Mouse (Mus musculus) kidney, embryonic 16.5 days (tissue): ENCODE data around the gene Zfp467. TPM values are rescaled to one million over a fixed set of nuclear protein-coding genes. Genes with fewer than 3 reads are reported as not detected.

Experiments
- ATAC-seq: fragments of 200-750 bp; cut with Nextera tagmentation; 2 replicates; pipeline ENCODE4 v1.8.0; 2017; ENCODE audit warnings: moderate TSS enrichment; ENCODE audit not compliant: low FRiP score, low TSS enrichment
- H3K27ac ChIP-seq: fragments of 300-500 bp; sonication (generic); 2 replicates; pipeline ENCODE4 v1.5.1; 2014; ENCODE audit warnings: low read length
- H3K27me3 ChIP-seq: fragments of 300-500 bp; sonication (generic); 2 replicates; pipeline ENCODE4 v1.6.1; 2014; ENCODE audit warnings: low read length, control low read depth, mixed read lengths; ENCODE audit not compliant: insufficient read depth
- H3K36me3 ChIP-seq: fragments of 300-500 bp; sonication (generic); 2 replicates; pipeline ENCODE4 v1.6.1; 2014; ENCODE audit warnings: low read length, control low read depth, mixed read lengths; ENCODE audit not compliant: insufficient read depth
- H3K4me1 ChIP-seq: fragments of 300-500 bp; sonication (generic); 2 replicates; pipeline ENCODE4 v1.6.1; 2014; ENCODE audit warnings: low read length, control low read depth, mixed read lengths; ENCODE audit not compliant: insufficient read depth
- H3K4me2 ChIP-seq: fragments of 300-500 bp; sonication (generic); replicated peaks from 2 replicates; pipeline ENCODE4 v1.6.1; 2014; ENCODE audit warnings: low read depth, low read length
- H3K4me3 ChIP-seq: fragments of 300-500 bp; sonication (generic); 2 replicates; pipeline ENCODE4 v1.5.1; 2014; ENCODE audit warnings: mild to moderate bottlenecking, low read length
- H3K9ac ChIP-seq: fragments of 300-500 bp; sonication (generic); replicated peaks from 2 replicates; pipeline ENCODE4 v1.6.1; 2014; ENCODE audit warnings: low read length
- H3K9me3 ChIP-seq: fragments of 300-500 bp; sonication (generic); 2 replicates; pipeline ENCODE4 v1.6.1; 2016; ENCODE audit warnings: low read length, control low read depth
- WGBS: fragments of 180-500 bp; shearing (Covaris S2); extraction: QIAGEN DNeasy Blood & Tissue Kit; methylation state at CpG from one replicate; pipeline ENCODE4 v1.1.7; 2014; 5-methylcytosine and 5-hydroxymethylcytosine counted together
- polyA plus RNA-seq: library from polyadenylated mRNA; unstranded; fragments of >200 nt; fragmentation: Nextera tagmentation; extraction: Ambion mirVana; gene quantifications from 2 replicates; pipeline ENCODE4 v1.2.1, GENCODE M21; 2015

Gene Zfp467
- polyA plus RNA-seq, 1 experiment from 2014 or later = 32.0 TPM

DNA sequence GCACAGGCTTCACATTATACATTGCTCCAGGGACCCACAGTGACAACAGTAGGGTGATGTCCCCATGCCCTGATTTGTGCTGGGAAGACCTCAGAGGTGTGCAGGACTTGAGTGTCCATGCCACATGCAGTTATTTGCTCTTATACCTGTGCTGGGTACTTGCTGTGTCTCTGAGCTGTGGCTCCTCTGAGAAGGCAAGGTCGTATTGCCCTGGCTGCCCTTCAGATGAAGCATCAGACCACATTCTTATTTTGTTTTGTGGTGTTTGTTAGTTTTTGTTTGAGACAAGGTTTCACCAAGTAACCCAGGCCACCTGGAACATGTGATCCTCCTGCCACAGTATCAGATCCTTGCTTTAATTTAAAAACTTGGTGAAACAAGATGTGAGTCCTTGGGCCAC lies 30.7 kb downstream of the Zfp467 start:
- no peak overlapping the region for H3K27ac ChIP-seq
- peaks cover 69% of the 10 kb centered on the region for H3K36me3 ChIP-seq
- no peak for ATAC-seq
- no peak overlapping the region for H3K9ac ChIP-seq
- H3K4me2 ChIP-seq = no peak overlapping the region
- H3K4me1 ChIP-seq = no peaks in the 10 kb centered on the region
- H3K4me3 ChIP-seq = no peak overlapping the region
- H3K9me3 ChIP-seq = no peaks in the 10 kb centered on the region
- H3K27me3 ChIP-seq = no peaks in the 10 kb centered on the region
- 95% methylated on average over 1 of the region's 1 CpGs for WGBS

DNA sequence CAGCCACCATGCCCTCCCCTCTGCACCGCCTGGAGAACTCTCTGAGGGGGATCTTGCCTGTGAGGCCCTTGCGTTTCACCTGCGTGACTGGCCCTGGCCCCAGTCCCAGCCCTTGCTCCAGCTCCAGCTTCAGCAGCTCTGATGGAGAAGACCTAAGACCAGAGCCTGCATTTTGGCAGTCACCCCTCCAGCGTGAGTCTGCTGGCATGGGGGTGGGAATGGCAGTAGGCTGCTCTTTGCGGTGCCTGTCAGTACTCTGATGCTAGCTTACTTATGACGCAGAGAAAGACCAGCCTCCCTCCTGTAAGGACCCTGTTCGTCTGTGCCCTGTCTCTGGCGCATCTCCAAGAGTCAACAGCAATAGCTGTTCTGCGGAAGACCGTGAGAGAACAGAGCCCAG lies 32.5 kb downstream of the Zfp467 start:
- Histone ChIP-seq H3K4me3 (no peak overlapping the region), H3K4me1 (no peaks in the 10 kb centered on the region), H3K27ac (no peak overlapping the region), H3K36me3 (peaks cover 87% of the 10 kb centered on the region), H3K9me3 (no peaks in the 10 kb centered on the region), H3K27me3 (no peaks in the 10 kb centered on the region), H3K9ac (no peak overlapping the region), H3K4me2 (no peak overlapping the region)
- WGBS = 87% methylated on average over 10 of the region's 10 CpGs
- no peak for ATAC-seq

DNA sequence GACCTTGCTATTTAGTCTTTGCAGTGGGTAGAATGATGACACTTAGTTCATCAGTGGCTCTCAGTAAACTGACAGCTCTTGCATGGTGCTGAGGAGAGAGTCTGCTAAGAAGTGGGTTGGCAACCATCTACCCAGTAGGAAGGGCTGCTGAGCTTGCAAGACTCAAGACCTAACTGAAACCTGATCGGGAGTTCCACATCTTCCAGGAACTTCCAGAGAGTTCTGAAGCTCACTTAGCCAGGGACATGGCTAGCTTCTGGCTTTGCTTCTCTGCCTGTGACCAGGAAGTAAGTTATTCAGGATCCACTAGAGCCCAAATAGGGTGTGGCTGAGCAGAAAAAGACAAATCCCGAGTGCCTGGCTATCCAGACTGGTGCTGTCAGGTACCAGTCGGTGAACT lies 33.0 kb downstream of the Zfp467 start:
- no peak overlapping the region for H3K4me2 ChIP-seq
- H3K9me3 ChIP-seq = no peaks in the 10 kb centered on the region
- H3K27me3 ChIP-seq = no peaks in the 10 kb centered on the region
- ATAC-seq = no peak
- H3K27ac ChIP-seq = no peak overlapping the region
- no peaks in the 10 kb centered on the region for H3K4me1 ChIP-seq
- H3K36me3 ChIP-seq = peaks cover 91% of the 10 kb centered on the region
- H3K4me3 ChIP-seq = no peak overlapping the region
- WGBS = 83% methylated on average over 3 of the region's 3 CpGs
- H3K9ac ChIP-seq = no peak overlapping the region

DNA sequence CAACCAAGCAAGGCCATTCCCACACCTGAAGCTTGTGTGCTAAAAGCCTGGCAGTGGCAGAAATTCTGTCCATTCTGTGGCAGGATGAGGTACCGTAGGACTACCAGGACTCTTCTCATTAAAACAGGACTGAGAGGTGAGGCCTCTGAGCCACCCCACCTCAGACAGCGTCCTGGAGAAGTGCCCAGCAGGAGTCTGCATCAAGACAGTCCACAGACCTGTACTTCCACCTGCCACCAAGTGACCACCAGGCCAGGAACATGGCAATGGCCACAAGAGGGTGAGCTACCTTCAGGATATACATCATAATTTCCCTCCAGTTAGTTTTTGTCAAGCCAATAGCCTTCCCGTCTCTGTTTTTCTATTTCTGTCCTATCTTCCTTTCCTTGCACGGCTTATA lies 33.5 kb downstream of the Zfp467 start:
- H3K36me3 ChIP-seq = peaks cover 96% of the 10 kb centered on the region
- no peak for ATAC-seq
- H3K4me2 ChIP-seq = no peak overlapping the region
- H3K9me3 ChIP-seq = no peaks in the 10 kb centered on the region
- no peak overlapping the region for H3K4me3 ChIP-seq
- 89% methylated on average over 4 of the region's 4 CpGs for WGBS
- H3K27ac ChIP-seq = no peak overlapping the region
- H3K9ac ChIP-seq = no peak overlapping the region
- H3K27me3 ChIP-seq = no peaks in the 10 kb centered on the region
- no peaks in the 10 kb centered on the region for H3K4me1 ChIP-seq

DNA sequence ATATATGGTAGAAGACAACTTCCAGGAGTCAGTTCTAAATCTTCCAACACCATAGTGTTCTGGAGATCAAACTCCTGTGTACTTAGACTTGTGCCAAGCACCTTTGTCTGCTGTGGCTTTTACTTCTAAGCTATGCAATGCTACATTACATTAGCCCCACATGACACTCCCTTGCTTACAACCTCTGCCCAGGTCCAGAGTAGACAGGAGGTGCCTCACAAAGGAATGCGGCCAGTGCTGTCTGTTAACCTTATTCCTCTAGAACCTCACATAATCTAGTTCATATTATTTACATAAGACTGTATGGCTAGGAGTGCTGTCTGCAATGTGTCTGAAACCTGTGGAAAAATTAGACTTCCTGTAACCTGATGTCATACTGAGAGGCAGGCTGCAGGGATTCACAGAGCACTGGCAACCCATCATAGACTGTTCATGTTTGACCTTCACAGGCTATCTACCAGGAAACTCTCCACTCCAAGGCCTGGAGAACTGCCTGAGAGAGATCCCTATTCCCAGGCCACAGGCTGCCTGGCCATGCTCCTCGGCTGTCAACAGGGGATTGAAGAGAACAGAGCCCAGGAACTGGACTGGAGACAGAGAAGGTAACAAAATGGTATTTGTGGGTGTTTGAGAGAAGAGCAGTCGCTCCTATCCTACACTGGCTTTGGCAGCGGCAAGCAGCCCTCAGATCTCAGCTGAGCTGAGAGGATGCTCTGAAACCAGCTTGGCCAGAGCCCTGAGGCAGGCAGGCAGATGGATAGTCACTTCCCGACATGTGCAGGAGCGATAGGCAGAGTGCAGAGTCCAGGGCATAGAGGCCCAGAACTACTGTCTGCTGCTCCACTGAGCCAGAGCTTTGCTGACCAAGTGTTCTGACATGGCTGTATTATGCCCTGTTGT lies 34.2 kb downstream of the Zfp467 start:
- no peak overlapping the region for H3K27ac ChIP-seq
- H3K36me3 ChIP-seq = peaks cover 96% of the 10 kb centered on the region
- H3K4me1 ChIP-seq = no peaks in the 10 kb centered on the region
- H3K9me3 ChIP-seq = no peaks in the 10 kb centered on the region
- 90% methylated on average over 6 of the region's 6 CpGs for WGBS
- H3K4me2 ChIP-seq = no peak overlapping the region
- ATAC-seq = no peak
- H3K4me3 ChIP-seq = no peak overlapping the region
- H3K27me3 ChIP-seq = no peaks in the 10 kb centered on the region
- H3K9ac ChIP-seq = no peak overlapping the region

DNA sequence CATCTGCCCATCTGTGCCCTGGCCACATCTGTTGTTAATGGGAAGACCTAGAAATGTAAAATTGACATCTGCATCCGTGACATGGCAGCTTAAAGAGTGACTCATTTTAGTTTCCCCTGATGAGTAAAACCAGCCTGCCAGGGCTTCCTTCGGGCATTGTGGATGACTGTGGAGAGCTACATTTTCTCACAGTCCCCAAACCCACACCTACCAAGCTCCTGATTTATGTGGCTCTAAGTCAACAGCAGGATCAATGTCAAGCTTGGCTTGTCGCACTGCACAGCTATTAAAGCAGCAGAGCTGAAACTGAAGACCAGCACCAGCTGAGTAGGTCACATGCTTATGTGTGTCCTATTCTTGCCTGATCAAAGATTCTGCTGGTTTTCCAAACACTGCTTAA lies 35.1 kb downstream of the Zfp467 start:
- H3K4me1 ChIP-seq = no peaks in the 10 kb centered on the region
- H3K27ac ChIP-seq = no peak overlapping the region
- no peak overlapping the region for H3K9ac ChIP-seq
- WGBS = 51% methylated on average over 3 of the region's 3 CpGs
- no peaks in the 10 kb centered on the region for H3K27me3 ChIP-seq
- H3K4me2 ChIP-seq = no peak overlapping the region
- no peaks in the 10 kb centered on the region for H3K9me3 ChIP-seq
- no peak overlapping the region for H3K4me3 ChIP-seq
- H3K36me3 ChIP-seq = peaks cover 96% of the 10 kb centered on the region
- no peak for ATAC-seq

DNA sequence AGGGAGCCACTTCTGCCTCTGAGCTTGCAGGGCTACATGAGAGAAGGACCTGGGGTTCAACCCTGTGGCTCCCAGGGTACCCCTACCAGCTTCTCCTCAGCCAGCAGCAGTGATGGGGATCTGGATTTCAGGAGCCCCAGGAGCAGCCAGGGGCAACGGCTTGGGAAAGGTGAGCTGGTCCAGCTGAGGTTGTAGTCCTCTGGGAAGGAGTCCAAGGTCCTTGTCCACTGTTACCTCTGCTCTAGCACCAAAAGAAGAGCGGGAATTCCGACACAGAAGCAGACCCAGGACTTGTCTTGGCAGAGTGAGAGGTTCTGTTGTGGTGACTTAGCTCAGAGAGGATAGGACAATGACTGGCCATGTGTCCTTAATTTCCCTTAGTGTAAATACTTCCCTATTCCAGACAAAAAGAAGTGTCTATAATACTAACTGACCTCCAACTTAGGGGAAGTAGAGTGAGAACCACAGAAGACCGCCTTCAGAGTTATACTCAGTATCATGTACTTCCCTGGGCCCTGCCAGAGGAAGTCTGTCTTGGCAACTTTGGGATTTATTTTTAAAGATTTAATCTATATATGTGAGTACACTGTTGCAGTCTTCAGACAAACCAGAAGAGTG lies 35.8 kb downstream of the Zfp467 start:
- WGBS = 89% methylated on average over 4 of the region's 4 CpGs

DNA sequence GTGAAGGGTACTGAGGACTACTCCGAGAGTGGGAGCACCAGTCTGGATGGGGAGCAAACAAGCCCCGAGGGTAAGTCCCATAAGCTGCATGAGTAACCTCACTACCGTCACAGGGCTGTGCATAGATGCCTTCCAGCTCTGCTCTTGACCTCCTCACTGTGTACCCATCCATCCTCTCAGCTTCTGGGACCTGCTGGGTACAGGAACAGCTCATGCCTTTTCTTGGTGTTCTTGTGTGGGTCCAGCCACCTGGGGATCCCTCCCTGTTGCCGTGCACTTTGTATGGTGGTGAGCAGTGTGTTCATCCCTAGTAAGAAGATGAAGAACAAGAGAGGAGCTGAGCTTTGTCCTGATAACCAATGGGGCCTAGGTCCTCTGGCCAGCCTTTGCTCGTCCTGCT lies 41.6 kb downstream of the Zfp467 start:
- no peak for ATAC-seq
- no peak overlapping the region for H3K4me3 ChIP-seq
- H3K27ac ChIP-seq = no peak overlapping the region
- H3K4me1 ChIP-seq = no peaks in the 10 kb centered on the region
- no peak overlapping the region for H3K9ac ChIP-seq
- WGBS = 90% methylated on average over 5 of the region's 5 CpGs
- H3K9me3 ChIP-seq = no peaks in the 10 kb centered on the region
- peaks cover 51% of the 10 kb centered on the region for H3K36me3 ChIP-seq
- no peaks in the 10 kb centered on the region for H3K27me3 ChIP-seq
- no peak overlapping the region for H3K4me2 ChIP-seq

More for the DNA sequence above, 35.8 kb downstream of the Zfp467 start:
- ATAC-seq = no peak
- Histone ChIP-seq H3K9ac (no peak overlapping the region), H3K36me3 (peaks cover 94% of the 10 kb centered on the region), H3K4me1 (no peaks in the 10 kb centered on the region), H3K9me3 (no peaks in the 10 kb centered on the region), H3K4me2 (no peak overlapping the region), H3K4me3 (no peak overlapping the region), H3K27me3 (no peaks in the 10 kb centered on the region), H3K27ac (no peak overlapping the region)

DNA sequence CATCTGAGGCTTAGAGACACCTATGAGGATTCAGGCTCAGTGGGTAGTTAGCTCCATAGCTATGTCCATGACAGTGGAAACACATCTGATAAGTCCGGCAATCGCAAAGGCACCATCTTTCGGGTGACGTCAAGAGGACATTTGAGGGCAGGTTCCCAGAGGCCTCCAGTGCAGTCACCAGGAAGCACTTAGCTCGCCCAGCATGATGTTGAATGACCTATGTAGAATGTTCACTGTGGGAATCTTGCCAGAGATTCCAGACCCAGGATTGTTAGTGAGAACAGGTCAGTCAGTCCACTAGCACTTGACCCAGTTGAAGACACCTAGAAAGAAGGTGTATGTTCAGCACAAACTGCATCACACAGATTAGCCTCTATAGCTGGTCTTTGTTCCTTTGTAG lies 45.7 kb downstream of the Zfp467 start:
- 91% methylated on average over 5 of the region's 5 CpGs for WGBS
- H3K4me2 ChIP-seq = no peak overlapping the region
- no peaks in the 10 kb centered on the region for H3K9me3 ChIP-seq
- no peak overlapping the region for H3K27ac ChIP-seq
- peaks cover 12% of the 10 kb centered on the region for H3K36me3 ChIP-seq
- no peak for ATAC-seq
- no peak overlapping the region for H3K9ac ChIP-seq
- H3K4me1 ChIP-seq = peaks cover 15% of the 10 kb centered on the region
- no peak overlapping the region for H3K4me3 ChIP-seq
- no peaks in the 10 kb centered on the region for H3K27me3 ChIP-seq

DNA sequence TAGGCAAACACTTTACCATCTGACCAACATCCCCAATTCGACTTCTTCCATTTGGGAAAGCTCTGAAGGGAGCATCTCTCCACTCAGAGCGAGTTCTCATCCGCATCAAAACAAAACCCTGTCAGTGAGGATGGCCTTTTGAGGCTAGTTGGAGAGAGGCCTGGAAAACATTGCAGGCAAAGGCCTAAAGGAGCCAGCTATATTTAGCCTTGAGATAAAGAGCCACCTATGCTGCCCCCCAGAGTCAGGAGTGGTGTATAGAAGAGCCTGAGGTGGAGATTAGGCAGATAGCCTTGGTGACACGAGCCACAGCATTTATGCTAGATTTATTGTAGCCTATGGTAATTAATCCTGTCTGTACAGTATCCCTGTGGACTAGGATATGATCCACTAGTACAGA lies 48.3 kb downstream of the Zfp467 start:
- peaks cover 15% of the 10 kb centered on the region for H3K4me1 ChIP-seq
- no peak overlapping the region for H3K4me3 ChIP-seq
- H3K9ac ChIP-seq = no peak overlapping the region
- 53% methylated on average over 4 of the region's 4 CpGs for WGBS
- no peaks in the 10 kb centered on the region for H3K9me3 ChIP-seq
- no peak overlapping the region for H3K4me2 ChIP-seq
- H3K27me3 ChIP-seq = no peaks in the 10 kb centered on the region
- no peak for ATAC-seq
- H3K36me3 ChIP-seq = no peaks in the 10 kb centered on the region
- no peak overlapping the region for H3K27ac ChIP-seq
